Mouse (Mus musculus): ENCODE measurements around the gene Zbtb20. TPM values are rescaled to one million over a fixed set of nuclear protein-coding genes. Genes with fewer than 3 reads are reported as not detected.

Zbtb20 gene
- polyA plus RNA-seq, 1 experiment from 2014 or later, result 53.9 TPM

DNA sequence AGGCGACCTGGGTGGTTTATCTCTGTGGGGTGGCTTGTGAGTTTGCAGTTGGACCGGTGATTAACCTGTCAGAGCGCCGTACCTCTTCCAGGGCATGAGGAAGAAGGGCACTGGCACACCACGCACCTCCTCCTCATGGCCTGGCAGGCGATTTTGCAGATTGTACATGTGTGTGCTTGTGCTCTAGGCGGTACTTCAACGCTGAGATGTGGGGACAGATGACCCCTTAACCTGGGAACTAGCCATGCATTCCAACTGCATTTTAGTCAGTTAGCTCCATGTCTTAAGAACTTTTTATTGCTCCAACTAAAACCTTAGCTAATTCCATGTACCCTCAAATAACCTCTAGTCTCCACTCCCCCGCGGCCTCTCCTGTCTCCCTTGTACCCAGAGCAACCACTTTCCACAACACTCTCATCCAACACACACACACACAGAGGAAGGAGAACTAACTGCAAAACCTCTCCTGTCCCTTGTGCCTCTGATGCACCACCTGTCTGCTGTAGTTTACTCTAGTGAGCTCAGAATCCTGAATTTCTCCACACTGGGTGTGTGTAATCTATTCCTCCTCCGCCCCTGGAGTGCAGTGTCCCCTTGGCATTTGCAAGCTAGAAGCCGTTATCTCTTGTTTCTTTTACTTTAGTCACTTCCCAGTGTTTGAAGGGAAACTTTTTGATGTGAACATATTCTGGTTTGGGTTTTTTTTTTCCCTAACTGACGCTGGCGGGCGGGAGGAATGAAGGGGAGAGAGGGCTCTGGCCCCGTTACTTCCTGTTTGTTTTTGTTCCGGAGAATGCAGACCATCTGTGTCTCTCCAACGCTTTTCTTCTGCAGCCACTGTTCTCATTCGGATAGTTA lies 671.9 kb downstream of the Zbtb20 start:
- 47% methylated on average over 19 of the region's 19 CpGs for WGBS
- no peaks in the 10 kb centered on the region for H3K27me3 ChIP-seq (replicated peaks)
- H3K4me3 ChIP-seq (replicated peaks), result no peak overlapping the region
- no peaks in the 10 kb centered on the region for H3K9me3 ChIP-seq (replicated peaks)
- ATAC-seq (ENCODE audit: low FRiP score), result no peak
- no peaks in the 10 kb centered on the region for H3K36me3 ChIP-seq
- H3K9ac ChIP-seq (replicated peaks), result no peak overlapping the region
- peaks cover 31% of the 10 kb centered on the region for H3K4me1 ChIP-seq
- H3K4me2 ChIP-seq, result peak overlapping the region; percentile 6; the same call in 1 of the 2 replicates
- 0 out of 2 replicates have a peak overlapping the region, but pooled peaks have one; percentile 33 for H3K27ac ChIP-seq (replicated peaks)

DNA sequence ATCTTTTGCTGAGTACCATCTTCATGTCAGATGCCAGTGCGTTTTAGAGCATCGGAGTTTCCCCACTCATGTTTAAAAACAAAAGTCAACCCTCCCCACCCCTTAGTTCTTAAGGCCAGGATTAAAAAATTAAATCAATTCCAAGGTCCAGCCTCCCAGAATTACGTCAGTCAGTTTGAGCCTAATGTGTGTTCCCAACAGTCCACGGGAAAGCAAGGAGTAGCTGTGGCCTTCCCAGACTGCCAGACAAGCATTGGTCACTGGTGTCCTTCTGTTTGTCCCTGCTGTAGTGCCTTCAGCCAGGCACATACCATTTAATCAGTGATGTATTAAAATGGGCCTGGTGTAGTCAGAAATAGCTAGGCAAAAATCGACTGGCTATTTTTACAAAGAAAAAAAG lies 673.1 kb downstream of the Zbtb20 start:
- Histone ChIP-seq H3K4me3 (replicated peaks) (no peak overlapping the region), H3K9me3 (replicated peaks) (no peaks in the 10 kb centered on the region), H3K4me2 (no peak overlapping the region), H3K27me3 (replicated peaks) (no peaks in the 10 kb centered on the region), H3K9ac (replicated peaks) (no peak overlapping the region), H3K27ac (replicated peaks) (no peak overlapping the region), H3K4me1 (peaks cover 35% of the 10 kb centered on the region), H3K36me3 (no peaks in the 10 kb centered on the region)
- 80% methylated on average over 5 of the region's 5 CpGs for WGBS
- ATAC-seq (ENCODE audit: low FRiP score), result no peak

DNA sequence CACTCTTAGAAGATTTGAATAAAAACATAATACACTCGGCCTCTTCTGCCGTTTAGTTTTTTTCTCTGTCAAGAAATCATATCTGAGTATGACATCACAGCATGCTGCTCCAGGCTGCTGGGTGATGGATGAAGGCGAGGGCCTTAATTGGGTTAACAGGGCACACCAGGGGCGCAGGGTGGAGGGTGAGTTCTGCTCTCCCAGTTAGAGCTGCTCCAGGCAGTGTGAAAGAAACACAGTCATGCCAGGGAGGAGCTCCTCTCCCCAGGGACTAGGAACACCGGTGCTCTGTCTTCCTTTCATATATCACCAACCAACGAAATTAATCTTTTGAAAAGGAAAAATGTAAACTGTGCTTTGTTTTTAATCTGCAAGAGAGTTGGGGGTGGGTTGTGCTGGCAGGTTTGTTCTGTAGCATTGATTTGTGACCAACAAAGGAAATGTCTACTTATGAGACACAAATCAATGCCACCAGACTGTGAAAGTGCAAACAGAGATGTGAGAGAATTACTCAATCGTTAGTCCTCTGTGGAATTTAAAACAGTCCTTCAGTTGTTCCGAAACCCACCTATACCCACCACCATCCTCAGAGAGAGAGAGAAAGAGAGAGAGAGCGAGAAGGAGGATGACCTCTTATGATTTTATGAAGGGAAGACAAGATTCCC lies 673.9 kb downstream of the Zbtb20 start:
- Histone ChIP-seq H3K9ac (replicated peaks) (no peak overlapping the region), H3K27ac (replicated peaks) (no peak overlapping the region; the same call in 1 of the 2 replicates), H3K27me3 (replicated peaks) (no peaks in the 10 kb centered on the region), H3K4me2 (no peak overlapping the region), H3K4me1 (peaks cover 35% of the 10 kb centered on the region), H3K36me3 (no peaks in the 10 kb centered on the region), H3K4me3 (replicated peaks) (no peak overlapping the region), H3K9me3 (replicated peaks) (no peaks in the 10 kb centered on the region)
- ATAC-seq (ENCODE audit: low FRiP score), result peak; percentile 57; the same call in 1 of the 2 replicates
- WGBS, result 47% methylated on average over 9 of the region's 9 CpGs

DNA sequence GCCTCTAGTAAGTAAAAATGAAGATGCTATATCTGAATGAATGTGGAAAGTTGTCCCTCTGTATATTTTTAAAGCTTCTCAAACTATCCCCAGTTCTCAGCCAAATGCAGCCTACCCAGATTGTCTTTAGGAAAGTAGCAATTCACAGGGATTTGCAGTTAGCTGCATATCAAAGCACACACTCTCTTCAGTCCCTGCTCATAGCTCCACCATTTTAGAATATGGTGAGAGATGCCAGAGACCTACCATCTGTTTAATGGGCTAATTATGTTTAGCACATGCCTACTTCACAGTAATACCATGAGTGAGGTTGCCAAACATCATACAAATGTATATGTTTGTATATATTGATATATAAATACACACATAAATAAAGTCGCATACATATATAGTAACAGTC lies 676.8 kb downstream of the Zbtb20 start:
- Histone ChIP-seq H3K36me3 (no peaks in the 10 kb centered on the region), H3K4me3 (replicated peaks) (no peak overlapping the region), H3K27ac (replicated peaks) (no peak overlapping the region), H3K4me1 (peaks cover 30% of the 10 kb centered on the region), H3K27me3 (replicated peaks) (no peaks in the 10 kb centered on the region), H3K9ac (replicated peaks) (no peak overlapping the region), H3K9me3 (replicated peaks) (no peaks in the 10 kb centered on the region), H3K4me2 (no peak overlapping the region)
- ATAC-seq (ENCODE audit: low FRiP score), result no peak
- 91% methylated on average over 1 of the region's 1 CpGs for WGBS

DNA sequence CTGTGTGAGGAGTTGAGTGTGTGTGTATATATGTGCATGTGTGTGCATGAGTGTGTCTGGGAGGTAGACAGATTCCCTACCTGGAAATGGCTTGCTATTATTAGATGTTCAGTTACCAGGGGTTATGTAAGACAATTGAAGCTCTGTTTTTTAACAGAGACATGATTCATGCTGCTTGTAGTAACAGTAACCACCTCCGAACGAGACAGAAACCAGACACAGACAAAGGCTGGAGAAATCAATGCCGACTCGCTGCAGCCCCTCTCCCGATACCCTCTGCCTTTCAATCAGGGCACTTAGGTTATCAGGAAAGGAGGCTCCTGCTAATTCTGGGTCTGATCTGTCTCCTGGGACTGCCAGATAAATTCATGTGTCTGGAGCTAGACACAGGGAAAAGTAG lies 681.7 kb downstream of the Zbtb20 start:
- Histone ChIP-seq H3K27me3 (replicated peaks) (no peaks in the 10 kb centered on the region), H3K36me3 (no peaks in the 10 kb centered on the region), H3K4me1 (peaks cover 14% of the 10 kb centered on the region), H3K4me3 (replicated peaks) (no peak overlapping the region), H3K4me2 (peak overlapping the region; percentile 6; the same call in 1 of the 2 replicates), H3K9ac (replicated peaks) (no peak overlapping the region), H3K9me3 (replicated peaks) (no peaks in the 10 kb centered on the region), H3K27ac (replicated peaks) (0 out of 2 replicates have a peak overlapping the region, but pooled peaks have one; percentile 18)
- peak; percentile 21; the same call in 1 of the 2 replicates for ATAC-seq (ENCODE audit: low FRiP score)
- WGBS, result 29% methylated on average over 5 of the region's 5 CpGs

DNA sequence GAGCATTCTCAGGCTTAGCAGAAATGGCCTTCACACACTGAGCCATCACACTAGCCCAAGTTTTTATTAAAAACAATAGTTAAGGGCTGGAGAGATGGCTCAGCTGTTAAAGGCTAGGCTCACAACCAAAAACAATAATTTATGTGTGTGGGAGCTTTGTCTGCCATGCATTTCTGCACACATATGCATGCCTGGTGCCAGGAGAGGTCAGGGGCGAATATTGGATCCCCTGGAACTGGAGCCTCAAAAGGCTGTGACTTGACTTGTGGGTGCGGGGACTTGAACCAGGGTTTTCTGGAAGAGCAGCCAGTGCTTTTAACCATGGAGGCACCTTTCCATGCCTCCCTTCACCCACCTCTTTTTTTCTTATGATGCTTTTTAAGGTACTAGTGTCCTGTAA lies 685.6 kb downstream of the Zbtb20 start:
- no peak overlapping the region for H3K4me2 ChIP-seq
- WGBS, result 96% methylated on average over 2 of the region's 2 CpGs
- H3K4me1 ChIP-seq, result peaks cover 14% of the 10 kb centered on the region
- ATAC-seq (ENCODE audit: low FRiP score), result no peak
- H3K27me3 ChIP-seq (replicated peaks), result no peaks in the 10 kb centered on the region
- H3K9me3 ChIP-seq (replicated peaks), result no peaks in the 10 kb centered on the region
- no peak overlapping the region for H3K9ac ChIP-seq (replicated peaks)
- no peaks in the 10 kb centered on the region for H3K36me3 ChIP-seq
- H3K27ac ChIP-seq (replicated peaks), result no peak overlapping the region
- H3K4me3 ChIP-seq (replicated peaks), result no peak overlapping the region

DNA sequence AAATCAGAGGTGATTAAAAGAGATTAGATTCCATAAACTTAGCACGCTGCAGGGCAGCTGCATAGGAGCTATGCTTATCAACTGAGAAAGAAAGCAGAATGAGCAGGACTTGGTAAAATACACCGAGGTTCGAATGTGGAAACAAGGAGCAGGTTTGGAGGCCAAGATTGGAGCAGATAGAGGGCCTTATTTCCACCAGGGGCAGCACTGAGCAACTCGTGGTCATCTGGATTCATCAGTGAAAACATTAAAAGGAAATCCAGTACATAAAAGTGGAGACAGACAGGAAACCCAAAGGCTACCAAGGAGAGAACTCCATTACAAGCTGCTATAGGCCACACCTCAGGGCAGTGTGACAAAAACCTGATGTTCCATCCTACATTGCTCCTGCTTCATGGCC lies 686.3 kb downstream of the Zbtb20 start:
- H3K36me3 ChIP-seq, result no peaks in the 10 kb centered on the region
- H3K27me3 ChIP-seq (replicated peaks), result no peaks in the 10 kb centered on the region
- no peak overlapping the region for H3K27ac ChIP-seq (replicated peaks)
- WGBS, result 82% methylated on average over 4 of the region's 4 CpGs
- H3K4me2 ChIP-seq, result no peak overlapping the region
- H3K9ac ChIP-seq (replicated peaks), result no peak overlapping the region
- no peak overlapping the region for H3K4me3 ChIP-seq (replicated peaks)
- H3K9me3 ChIP-seq (replicated peaks), result no peaks in the 10 kb centered on the region
- ATAC-seq (ENCODE audit: low FRiP score), result no peak
- H3K4me1 ChIP-seq, result peaks cover 11% of the 10 kb centered on the region

DNA sequence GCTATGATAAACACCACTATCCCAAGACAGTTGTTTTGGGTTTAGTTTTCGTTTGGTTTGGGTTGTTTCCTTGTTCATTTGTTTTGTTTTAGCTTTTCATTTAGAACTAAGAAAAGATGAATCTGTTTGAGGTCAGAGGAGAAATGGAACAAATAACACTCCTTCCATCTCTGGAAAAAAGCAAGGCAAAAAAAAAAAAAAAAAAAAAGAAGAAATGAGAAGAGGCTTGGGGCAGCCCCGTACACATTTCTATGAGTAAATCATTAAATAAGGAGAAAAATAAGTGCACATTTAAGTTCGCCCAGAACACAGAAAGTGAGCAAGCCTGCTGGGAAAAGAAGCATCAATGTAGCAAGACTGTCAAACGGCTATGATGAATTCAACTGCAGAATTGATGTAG lies 690.2 kb downstream of the Zbtb20 start:
- Histone ChIP-seq H3K4me3 (replicated peaks) (no peak overlapping the region), H3K27ac (replicated peaks) (no peak overlapping the region), H3K9me3 (replicated peaks) (no peaks in the 10 kb centered on the region), H3K4me1 (0 out of 2 replicates have a peak, but pooled peaks cover 3% of the 10 kb centered on the region), H3K9ac (replicated peaks) (no peak overlapping the region), H3K4me2 (no peak overlapping the region), H3K27me3 (replicated peaks) (no peaks in the 10 kb centered on the region), H3K36me3 (no peaks in the 10 kb centered on the region)
- no peak for ATAC-seq (ENCODE audit: low FRiP score)
- WGBS, result 81% methylated on average over 4 of the region's 4 CpGs

DNA sequence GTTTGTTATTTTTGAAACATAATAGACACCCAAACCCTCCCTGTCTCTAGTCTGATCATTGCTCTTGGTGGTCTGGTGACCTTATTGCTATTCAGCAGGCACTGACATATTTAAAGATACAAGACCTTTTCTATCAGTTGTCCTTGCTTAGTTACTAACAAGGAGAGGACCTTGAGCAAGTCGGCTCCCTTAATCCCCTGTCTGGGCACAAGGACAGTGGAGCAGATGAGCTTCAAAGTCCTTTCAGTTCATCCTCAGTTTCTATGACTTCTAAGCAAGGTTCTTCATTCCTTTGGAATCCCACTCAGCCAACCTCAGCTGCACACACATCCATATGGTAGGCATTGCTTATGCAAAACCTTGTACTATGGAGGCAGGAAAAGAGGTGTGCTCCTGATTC lies 690.8 kb downstream of the Zbtb20 start:
- no peak overlapping the region for H3K9ac ChIP-seq (replicated peaks)
- no peak overlapping the region for H3K4me3 ChIP-seq (replicated peaks)
- H3K4me1 ChIP-seq, result 0 out of 2 replicates have a peak, but pooled peaks cover 3% of the 10 kb centered on the region
- WGBS, result 91% methylated on average over 1 of the region's 1 CpGs
- no peaks in the 10 kb centered on the region for H3K9me3 ChIP-seq (replicated peaks)
- H3K27ac ChIP-seq (replicated peaks), result no peak overlapping the region
- H3K4me2 ChIP-seq, result no peak overlapping the region
- no peaks in the 10 kb centered on the region for H3K36me3 ChIP-seq
- no peaks in the 10 kb centered on the region for H3K27me3 ChIP-seq (replicated peaks)
- ATAC-seq (ENCODE audit: low FRiP score), result no peak

DNA sequence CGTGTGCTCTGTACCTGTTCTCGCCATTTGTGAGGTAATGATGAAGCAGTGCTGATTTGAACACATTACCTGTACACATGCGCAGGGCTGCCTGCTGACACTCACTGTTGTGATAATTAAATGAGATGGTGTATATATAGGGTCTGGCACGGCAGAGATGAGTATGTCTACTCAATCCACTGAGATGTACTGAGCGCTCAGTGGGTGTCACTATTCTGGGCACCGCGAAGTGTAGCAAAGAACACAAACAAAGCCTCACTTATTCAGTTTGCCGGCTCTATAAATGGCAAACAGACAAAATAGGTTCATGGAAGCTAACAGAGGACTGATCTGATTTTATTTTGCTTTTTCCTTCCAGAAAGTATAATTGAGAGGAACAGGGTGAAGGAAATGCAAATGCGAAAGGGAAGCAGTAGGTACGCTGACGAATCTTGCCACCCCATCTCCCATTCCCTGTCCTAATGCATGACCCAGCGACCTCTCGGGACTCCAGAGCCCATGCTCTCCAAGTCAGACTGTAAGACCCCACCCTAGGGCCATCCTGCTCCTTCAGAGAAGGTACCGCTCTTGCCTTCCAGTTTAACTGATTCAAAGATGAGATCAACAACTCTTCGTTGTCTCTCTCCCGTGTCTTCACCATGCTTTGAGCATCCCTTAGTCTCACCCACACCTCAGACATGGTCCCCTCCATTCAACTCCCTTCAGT lies 695.8 kb downstream of the Zbtb20 start:
- Histone ChIP-seq H3K27ac (replicated peaks) (no peak overlapping the region), H3K9me3 (replicated peaks) (no peaks in the 10 kb centered on the region)
- no peak for ATAC-seq (ENCODE audit: low FRiP score)

DNA sequence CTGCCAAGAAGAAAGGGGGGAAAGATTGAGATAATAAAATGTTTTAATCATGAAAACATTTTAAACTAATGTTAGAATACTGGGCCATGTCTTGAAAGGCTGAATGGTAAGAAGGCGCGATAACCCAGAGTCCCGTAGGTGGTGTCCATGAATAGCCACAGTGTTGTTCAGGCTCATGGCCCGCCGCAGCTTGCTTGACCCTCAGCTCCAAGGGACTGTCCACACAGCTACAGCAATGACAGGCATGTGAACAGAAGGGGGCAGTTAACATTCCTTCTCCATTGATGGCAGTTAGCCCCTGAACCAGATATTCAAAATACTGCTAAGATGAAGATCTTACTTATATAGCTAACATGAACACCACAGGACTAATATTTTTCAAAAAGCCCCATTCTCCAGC lies 696.5 kb downstream of the Zbtb20 start:
- H3K36me3 ChIP-seq, result no peaks in the 10 kb centered on the region
- no peak overlapping the region for H3K27ac ChIP-seq (replicated peaks)
- H3K27me3 ChIP-seq (replicated peaks), result no peaks in the 10 kb centered on the region
- peaks cover 31% of the 10 kb centered on the region for H3K4me1 ChIP-seq
- H3K9ac ChIP-seq (replicated peaks), result no peak overlapping the region
- no peak for ATAC-seq (ENCODE audit: low FRiP score)
- no peak overlapping the region for H3K4me3 ChIP-seq (replicated peaks)
- 89% methylated on average over 5 of the region's 5 CpGs for WGBS
- H3K9me3 ChIP-seq (replicated peaks), result no peaks in the 10 kb centered on the region
- H3K4me2 ChIP-seq, result no peak overlapping the region

More for the DNA sequence above, 695.8 kb downstream of the Zbtb20 start:
- no peaks in the 10 kb centered on the region for H3K36me3 ChIP-seq
- 90% methylated on average over 16 of the region's 16 CpGs for WGBS
- H3K4me1 ChIP-seq, result peaks cover 31% of the 10 kb centered on the region
- H3K4me3 ChIP-seq (replicated peaks), result no peak overlapping the region
- no peak overlapping the region for H3K4me2 ChIP-seq
- no peaks in the 10 kb centered on the region for H3K27me3 ChIP-seq (replicated peaks)
- H3K9ac ChIP-seq (replicated peaks), result no peak overlapping the region

Measured in neural tube, embryonic 15.5 days (tissue).